Mouse (Mus musculus) stomach, postnatal 0 days (tissue): ENCODE results near the gene E4f1.

Source experiments
- CTCF ChIP-seq: IDR thresholded peaks from 2 replicates; pipeline ENCODE4 v1.5.1; 2016; ENCODE audit warnings: antibody characterized with exemption, low read depth, mild to moderate bottlenecking, moderate library complexity
- EP300 ChIP-seq: optimal IDR thresholded peaks from 2 replicates; pipeline ENCODE3; 2016; ENCODE audit warnings: antibody characterized with exemption

GRCm38 (mm10) chr17:24485090-24485860 is 15.2 kb upstream of the E4f1 start:
- TF ChIP-seq CTCF = no peak
- TF ChIP-seq EP300 = no peak
